ENCODE assay signal across 8 mouse cellular contexts in genomic region chr1:91053218-91054073, GRCm38 (mm10). TPM values are rescaled to one million over a fixed set of nuclear protein-coding genes. Genes with fewer than 3 reads are reported as not detected.
A peak's percentile ranks its signal among the peaks of the same experiment; 100 is the strongest.
DNase-seq lines count a peak whose midpoint lies in the region; ATAC-seq and TF ChIP-seq lines count a peak whose summit lies in the region.

No protein-coding gene starts in this region.

- no peak; the same call in 1 of the 2 replicates for TF ChIP-seq RAD21 in CH12.LX (IDR thresholded peaks at IDR 0.05; ENCODE audit: low read depth, low read length)

- peak overlapping the region; percentile 64 for H3K9ac ChIP-seq in CH12.LX (ENCODE audit: insufficient read depth, low read depth)
- H3K9ac ChIP-seq in intestine, embryonic 16.5 days (ENCODE audit: low read depth, low read length), result peak overlapping the region; percentile 76

- H3K4me3 ChIP-seq in CH12.LX (replicated peaks in 1 of 3; ENCODE audit: low read depth in 2 of 3, low read length in 2 of 3, poor library complexity in 1 of 3), result peak overlapping the region; percentile 66 to 85 (median 81)
- H3K4me3 ChIP-seq in bone marrow macrophage, adult 2 months (ENCODE audit: insufficient read depth, low read length), result peak overlapping the region; percentile 88
- peak overlapping the region; percentile 70 for H3K4me3 ChIP-seq in intestine, embryonic 16.5 days (ENCODE audit: low read length)
- H3K4me3 ChIP-seq in lung, adult 2 months (replicated peaks; ENCODE audit: extremely low read depth, low read depth, low read length), result peak overlapping the region; percentile 86
- peak overlapping the region; percentile 47 for H3K4me3 ChIP-seq in olfactory bulb, adult 2 months (ENCODE audit: insufficient read depth, low read depth, low read length)

- TF ChIP-seq EP300 in CH12.LX (IDR thresholded peaks at IDR 0.05; ENCODE audit: low read length), result no peak

- no peak for TF ChIP-seq POLR2A in CH12.LX (IDR thresholded peaks at IDR 0.05; ENCODE audit: low read depth, low read length)
- no peak for TF ChIP-seq POLR2A in bone marrow macrophage, adult 2 months (IDR thresholded peaks at IDR 0.05; ENCODE audit: borderline replicate concordance, low read depth, low read length)
- peak; percentile 54 for TF ChIP-seq POLR2A in lung, adult 2 months (IDR thresholded peaks at IDR 0.05; ENCODE audit: borderline replicate concordance, extremely low read depth, low read depth, low read length)
- peak; percentile 18; the same call in 1 of the 2 replicates for TF ChIP-seq POLR2A in olfactory bulb, adult 2 months (IDR thresholded peaks at IDR 0.05; ENCODE audit: insufficient read depth, low read depth, low read length)

- no peaks in the 10 kb centered on the region for H3K9me3 ChIP-seq in CH12.LX (replicated peaks; ENCODE audit: low read length)
- H3K9me3 ChIP-seq in intestine, embryonic 16.5 days (ENCODE audit: control insufficient read depth, low read length), result no peaks in the 10 kb centered on the region

- peak in 1 of 2 experiments; percentile 27; a peak in 1 of 4 replicates for TF ChIP-seq CTCF in CH12.LX (conservative IDR thresholded peaks at IDR 0.05 in 1 of 2, IDR thresholded peaks at IDR 0.05 in 1 of 2; ENCODE audit: low read depth in 2 of 2, low read length in 2 of 2)
- no peak for TF ChIP-seq CTCF in bone marrow macrophage, adult 2 months (IDR thresholded peaks at IDR 0.05; ENCODE audit: low read depth, low read length)
- TF ChIP-seq CTCF in lung, adult 2 months (IDR thresholded peaks at IDR 0.05; ENCODE audit: insufficient read depth, low read length), result no peak
- TF ChIP-seq CTCF in olfactory bulb, adult 2 months (IDR thresholded peaks at IDR 0.05; ENCODE audit: insufficient read depth, low read depth, low read length), result no peak

- WGBS in intestine, embryonic 16.5 days, result 2% methylated on average over 41 of the region's 41 CpGs
- 4% methylated on average over 37 of the region's 41 CpGs for WGBS in lung, adult 2 months
- 12% methylated on average over 41 of the region's 41 CpGs for WGBS in olfactory bulb, adult 2 months

- peaks cover 50% of the 10 kb centered on the region for H3K79me2 ChIP-seq in CH12.LX (replicated peaks; ENCODE audit: control insufficient read depth, extremely low read depth, insufficient read depth, poor library complexity, severe bottlenecking)

- in situ Hi-C loops in CH12.LX (cut with MboI; ENCODE audit: low pct_ligation_motif_present, low pct_unique_long_range_greater_than_20kb, low sequenced_read_pairs), result no loop called here

- DNase-seq in CH12.LX (ENCODE audit: extremely low read depth), result peak; percentile 74
- DNase-seq in gastrocnemius, postnatal 4 days (ENCODE audit: low spot score in 2 of 2), result peak; percentile 57 to 68
- peak; percentile 82 for DNase-seq in lung, adult 2 months
- DNase-seq in cerebellum, adult 18-20 months, result no peak
- DNase-seq in right cerebral cortex, postnatal 10 days (ENCODE audit: low spot score in 2 of 2), result no peak

- dilution Hi-C loops in CH12.LX (cut with MboI; ENCODE audit: extremely low pct_ligation_motif_present, extremely low pct_unique_long_range_greater_than_20kb, low sequenced_read_pairs), result no loop called here

- no peaks in the 10 kb centered on the region for H3K27me3 ChIP-seq in CH12.LX (replicated peaks)
- no peaks in the 10 kb centered on the region for H3K27me3 ChIP-seq in intestine, embryonic 16.5 days (replicated peaks; ENCODE audit: control insufficient read depth, insufficient read depth, low read length)

- peak overlapping the region; percentile 98; the same call in 1 of the 2 replicates for H3K4me2 ChIP-seq in CH12.LX (ENCODE audit: insufficient read depth, low read depth, poor library complexity, severe bottlenecking)
- peak overlapping the region; percentile 83 for H3K4me2 ChIP-seq in intestine, embryonic 16.5 days (ENCODE audit: low read depth, low read length)

- H3K4me1 ChIP-seq in CH12.LX (ENCODE audit: control insufficient read depth in 1 of 2, insufficient read depth in 2 of 2), result peaks cover 19 to 49% of the 10 kb centered on the region in 2 experiments
- peaks cover 35% of the 10 kb centered on the region for H3K4me1 ChIP-seq in bone marrow macrophage, adult 2 months (ENCODE audit: control insufficient read depth, insufficient read depth, low read length)
- peaks cover 57% of the 10 kb centered on the region for H3K4me1 ChIP-seq in intestine, embryonic 16.5 days (ENCODE audit: control insufficient read depth, insufficient read depth, low read length)
- H3K4me1 ChIP-seq in lung, adult 2 months (ENCODE audit: control insufficient read depth, insufficient read depth, low read length), result peaks cover 22% of the 10 kb centered on the region
- peaks cover 40% of the 10 kb centered on the region for H3K4me1 ChIP-seq in olfactory bulb, adult 2 months (ENCODE audit: control insufficient read depth, insufficient read depth, low read length)

- H3K27ac ChIP-seq in CH12.LX (ENCODE audit: insufficient read depth, low read depth), result peak overlapping the region; percentile 56
- H3K27ac ChIP-seq in bone marrow macrophage, adult 2 months (ENCODE audit: insufficient read depth, low read depth, low read length), result peak overlapping the region; percentile 79
- H3K27ac ChIP-seq in intestine, embryonic 16.5 days (ENCODE audit: low read length), result peak overlapping the region; percentile 77
- no peak overlapping the region for H3K27ac ChIP-seq in olfactory bulb, adult 2 months (ENCODE audit: insufficient read depth, low read depth, low read length)

- ATAC-seq in intestine, embryonic 16.5 days, result peak; percentile 87

- peaks cover 0 to 7% of the 10 kb centered on the region in 2 experiments for H3K36me3 ChIP-seq in CH12.LX (replicated peaks in 1 of 2; ENCODE audit: control insufficient read depth in 1 of 2, insufficient read depth in 1 of 2, low read length in 1 of 2)
- no peaks in the 10 kb centered on the region for H3K36me3 ChIP-seq in intestine, embryonic 16.5 days (ENCODE audit: control insufficient read depth, insufficient read depth, low read length)

TF ChIP-seq in CH12.LX, 34 proteins besides CTCF, POLR2A, EP300 and RAD21:
- TF ChIP-seq ZMIZ1 (IDR thresholded peaks at IDR 0.05; ENCODE audit: low read depth, low read length) (peak; percentile 5; the same call in 1 of the 2 replicates), TBP (conservative IDR thresholded peaks at IDR 0.05; ENCODE audit: low read depth, low read length) (no peak), MAFK (IDR thresholded peaks at IDR 0.05; ENCODE audit: insufficient replicate concordance, low read length) (0 out of 2 replicates have a peak, but pooled peaks have one; percentile 5), MAZ (IDR thresholded peaks at IDR 0.05; ENCODE audit: low read depth, low read length) (peak; percentile 58), SMC3 (IDR thresholded peaks at IDR 0.05; ENCODE audit: low read depth, low read length) (peak; percentile 26; the same call in 1 of the 2 replicates), ELF1 (IDR thresholded peaks at IDR 0.05; ENCODE audit: low read depth, low read length) (peak; percentile 63), MYC (IDR thresholded peaks at IDR 0.05; ENCODE audit: low read depth, low read length) (peak; percentile 36), TCF12 (IDR thresholded peaks at IDR 0.05; ENCODE audit: low read depth, low read length) (no peak; the same call in 1 of the 2 replicates), ZC3H11A (IDR thresholded peaks at IDR 0.05; ENCODE audit: low read depth, low read length) (no peak), MAX (IDR thresholded peaks at IDR 0.05; ENCODE audit: low read length) (no peak), NRF1 (IDR thresholded peaks at IDR 0.05; ENCODE audit: low read depth, low read length) (0 out of 2 replicates have a peak, but pooled peaks have one; percentile 21), MXI1 (IDR thresholded peaks at IDR 0.05; ENCODE audit: low read depth, low read length) (peak; percentile 30; the same call in 1 of the 2 replicates), SIN3A (IDR thresholded peaks at IDR 0.05; ENCODE audit: low read length) (peak; percentile 47; the same call in 1 of the 2 replicates)

RNA-seq across cellular contexts. Expression of gene Lrrfip1, which starts 54.9 kb away (rescaled TPM):
- total RNA-seq in CH12.LX (2012; rRNA removed) (19.1 and 22.8 TPM in 2 replicates), CH12.LX (2014; rRNA removed) (16.9 and 17.2 TPM in 2 replicates)
- 30.5 and 31.7 TPM in 2 replicates for polyA plus RNA-seq in CH12.LX (2012; ENCODE audit: insufficient read length, low read depth)
- polyA plus RNA-seq in bone marrow macrophage, adult 2 months (2012; ENCODE audit: insufficient read depth, insufficient read length, missing spikeins), result 98.5 and 98.7 TPM in 2 replicates
- 100 to 1,000 TPM; 206 to 229 TPM for total RNA-seq in gastrocnemius, postnatal 4 days (2021)
- polyA plus RNA-seq in intestine, embryonic 16.5 days (2015; fragmentation: Nextera tagmentation; extraction: Ambion mirVana), result 69.2 and 73.7 TPM in 2 replicates
- 30.5 and 38.1 TPM in 2 replicates for polyA plus RNA-seq in lung, adult 2 months (2012; rRNA removed)
- polyA plus RNA-seq in olfactory bulb, adult 2 months (2012; ENCODE audit: insufficient read depth, insufficient read length, low replicate concordance, missing spikeins), result not detected in 2 replicates

Comparison
In these comparisons a context has a peak if more than half of its experiments do, and no peak if none do; other contexts are left out.
1. DNase-seq: peak in CH12.LX (single experiment), gastrocnemius, postnatal 4 days (2 of 2) and lung, adult 2 months (single experiment); none in cerebellum, adult 18-20 months (0 of 2) and right cerebral cortex, postnatal 10 days (0 of 2).
2. POLR2A ChIP-seq: peak in lung, adult 2 months (single experiment) and olfactory bulb, adult 2 months (single experiment); none in CH12.LX (single experiment) and bone marrow macrophage, adult 2 months (single experiment).
3. Peak in every context shown above with its lines, with median percentiles within 50 percentile points of each other: H3K4me3 ChIP-seq.